Mouse (Mus musculus) limb, embryonic 14.5 days (tissue): ENCODE data around the gene Prdm8. TPM values are rescaled to one million over a fixed set of nuclear protein-coding genes. Genes with fewer than 3 reads are reported as not detected.
A peak's percentile ranks its signal among the peaks of the same experiment; 100 is the strongest.

Experiments used
- ATAC-seq: fragments of 200-750 bp; cut with Nextera tagmentation; 2 replicates; pipeline ENCODE4 v1.8.0; 2017; ENCODE audit warnings: low read depth, moderate number of reproducible peaks, moderate TSS enrichment; ENCODE audit not compliant: low FRiP score
- DNase-seq: peaks from one replicate; pipeline ENCODE4 v3.0.0-alpha.2; 2015; ENCODE audit warnings: low spot score
- H3K27ac ChIP-seq: fragments of 300-500 bp; sonication (generic); replicated peaks from 2 replicates; pipeline ENCODE4 v1.5.1; 2014; ENCODE audit warnings: low read depth, mild to moderate bottlenecking, low read length, moderate library complexity, mixed read lengths
- H3K27me3 ChIP-seq: fragments of 300-500 bp; sonication (generic); 2 replicates; pipeline ENCODE4 v1.6.1; 2014; ENCODE audit warnings: low read length, mixed read lengths; ENCODE audit not compliant: control insufficient read depth, insufficient read depth
- H3K36me3 ChIP-seq: fragments of 300-500 bp; sonication (generic); 2 replicates; pipeline ENCODE4 v1.6.1; 2014; ENCODE audit warnings: mild to moderate bottlenecking, low read length, moderate library complexity, mixed read lengths; ENCODE audit not compliant: control insufficient read depth, insufficient read depth
- H3K4me1 ChIP-seq: fragments of 300-500 bp; sonication (generic); 2 replicates; pipeline ENCODE4 v1.6.1; 2014; ENCODE audit warnings: antibody characterized with exemption, low read length, mixed read lengths; ENCODE audit not compliant: control insufficient read depth, insufficient read depth
- H3K4me2 ChIP-seq: fragments of 300-500 bp; sonication (generic); replicated peaks from 2 replicates; pipeline ENCODE4 v1.6.1; 2014; ENCODE audit warnings: low read depth, mild to moderate bottlenecking, low read length, moderate library complexity; ENCODE audit not compliant: severe bottlenecking
- H3K4me3 ChIP-seq: fragments of 300-500 bp; sonication (generic); replicated peaks from 2 replicates; pipeline ENCODE4 v1.5.1; 2014; ENCODE audit warnings: low read length
- H3K9ac ChIP-seq: fragments of 300-500 bp; sonication (generic); 2 replicates; pipeline ENCODE4 v1.6.1; 2014; ENCODE audit warnings: mild to moderate bottlenecking, low read depth, low read length, moderate library complexity; ENCODE audit not compliant: severe bottlenecking
- H3K9me3 ChIP-seq: fragments of 300-500 bp; sonication (generic); 2 replicates; pipeline ENCODE4 v1.6.1; 2016; ENCODE audit warnings: low read length; ENCODE audit not compliant: control insufficient read depth
- POLR2A ChIP-seq: fragments of 200-500 bp; IDR thresholded peaks from 2 replicates; pipeline ENCODE4 v1.8.0; 2012; ENCODE audit warnings: inconsistent platforms, mild to moderate bottlenecking, moderate library complexity, borderline replicate concordance; ENCODE audit not compliant: insufficient read depth, insufficient read length; ENCODE audit errors: extremely low read depth
- WGBS: fragments of 180-500 bp; shearing (Covaris S2); extraction: QIAGEN DNeasy Blood & Tissue Kit; methylation state at CpG from one replicate; pipeline ENCODE4 v1.1.7; 2014; 5-methylcytosine and 5-hydroxymethylcytosine counted together
- polyA plus RNA-seq, 2 experiments: library from polyadenylated mRNA; depleted of rRNA in 1 of 2; stranded (reverse) in 1 of 2; unstranded in 1 of 2; fragments of >200 nt; fragmentation: Nextera tagmentation in 1 of 2; extraction: Ambion mirVana in 1 of 2; gene quantifications; 2 replicates each; pipeline versions ENCODE4 v1.2.1 to v1.2.3; 2012 to 2014

Gene Prdm8
- polyA plus RNA-seq, 2 experiments, result 0.58 to 1.7 TPM

DNA sequence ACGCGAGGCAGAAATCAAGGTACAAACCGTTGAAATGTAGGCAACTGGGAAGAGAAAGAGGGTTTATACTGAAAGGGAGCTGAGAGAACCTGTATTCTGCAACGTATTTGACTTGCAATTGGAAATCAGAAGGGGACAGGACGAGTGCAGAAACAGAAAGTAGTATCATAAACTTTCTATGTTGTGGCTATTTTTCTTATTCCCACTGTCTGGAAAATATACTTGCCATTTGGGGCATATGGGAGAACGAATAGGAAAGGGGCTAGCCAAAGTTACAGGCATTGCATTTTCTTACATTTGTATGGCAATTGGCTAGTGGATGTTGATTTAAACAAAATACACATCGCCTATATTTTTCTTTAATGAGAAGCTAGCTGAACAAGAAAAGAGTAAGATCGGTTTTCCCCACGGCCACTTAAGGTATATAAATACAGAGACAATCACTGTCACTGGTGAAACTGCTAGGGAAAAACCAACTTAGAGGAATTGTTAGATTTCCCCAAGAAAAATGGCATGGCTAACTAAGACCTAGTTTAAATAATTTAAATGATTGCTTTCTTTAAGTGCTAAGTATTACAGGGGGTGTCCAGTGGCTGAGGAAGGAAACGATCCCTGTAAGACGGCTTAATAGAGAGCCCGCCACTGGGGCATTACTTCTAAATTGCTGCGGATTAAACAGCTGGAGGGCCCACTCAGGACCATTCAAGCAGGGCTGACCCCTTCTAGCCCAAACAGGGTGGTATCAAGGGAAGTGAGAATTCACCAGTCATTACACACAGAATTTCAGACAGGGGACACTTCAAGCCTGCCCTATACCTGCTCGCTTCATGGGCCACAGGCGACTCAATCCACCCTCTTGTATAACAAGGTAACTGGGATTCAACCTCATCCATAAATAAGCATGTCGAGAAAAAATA, 14.9 kb downstream of the Prdm8 start:
- peaks cover 95% of the 10 kb centered on the region for H3K27me3 ChIP-seq
- no peaks in the 10 kb centered on the region for H3K9me3 ChIP-seq
- TF ChIP-seq POLR2A, result no peak
- no peak overlapping the region for H3K27ac ChIP-seq
- DNase-seq (no peak), ATAC-seq (no peak)
- 4% methylated on average over 16 of the region's 16 CpGs for WGBS
- H3K4me2 ChIP-seq, result no peak overlapping the region
- no peak overlapping the region for H3K9ac ChIP-seq
- H3K4me3 ChIP-seq, result no peak overlapping the region
- H3K4me1 ChIP-seq, result peaks cover 2% of the 10 kb centered on the region; the same call in 1 of the 2 replicates
- H3K36me3 ChIP-seq, result no peaks in the 10 kb centered on the region

DNA sequence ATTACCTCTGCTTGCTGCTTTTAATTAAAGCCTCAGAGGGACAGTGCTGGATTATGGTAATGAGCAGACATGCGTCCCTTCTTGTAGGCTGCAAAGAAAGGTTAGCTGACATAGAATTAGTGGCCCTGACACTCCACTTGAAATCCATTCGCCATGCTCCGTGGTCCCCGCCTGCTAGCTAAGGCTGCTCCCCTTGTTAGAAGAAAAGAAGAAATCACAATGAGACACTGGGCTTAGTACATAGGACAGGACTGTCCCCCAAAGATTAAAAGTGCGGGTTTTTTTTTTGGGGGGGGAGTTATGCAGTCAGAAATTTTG, 15.6 kb downstream of the Prdm8 start:
- no peak overlapping the region for H3K4me3 ChIP-seq
- H3K4me1 ChIP-seq, result peaks cover 2% of the 10 kb centered on the region; the same call in 1 of the 2 replicates
- no peak for TF ChIP-seq POLR2A
- H3K9ac ChIP-seq, result no peak overlapping the region
- no peaks in the 10 kb centered on the region for H3K9me3 ChIP-seq
- H3K36me3 ChIP-seq, result no peaks in the 10 kb centered on the region
- H3K27me3 ChIP-seq, result peaks cover 98% of the 10 kb centered on the region
- no peak overlapping the region for H3K27ac ChIP-seq
- DNase-seq, result no peak
- no peak for ATAC-seq
- WGBS, result 3% methylated on average over 5 of the region's 5 CpGs
- H3K4me2 ChIP-seq, result no peak overlapping the region

DNA sequence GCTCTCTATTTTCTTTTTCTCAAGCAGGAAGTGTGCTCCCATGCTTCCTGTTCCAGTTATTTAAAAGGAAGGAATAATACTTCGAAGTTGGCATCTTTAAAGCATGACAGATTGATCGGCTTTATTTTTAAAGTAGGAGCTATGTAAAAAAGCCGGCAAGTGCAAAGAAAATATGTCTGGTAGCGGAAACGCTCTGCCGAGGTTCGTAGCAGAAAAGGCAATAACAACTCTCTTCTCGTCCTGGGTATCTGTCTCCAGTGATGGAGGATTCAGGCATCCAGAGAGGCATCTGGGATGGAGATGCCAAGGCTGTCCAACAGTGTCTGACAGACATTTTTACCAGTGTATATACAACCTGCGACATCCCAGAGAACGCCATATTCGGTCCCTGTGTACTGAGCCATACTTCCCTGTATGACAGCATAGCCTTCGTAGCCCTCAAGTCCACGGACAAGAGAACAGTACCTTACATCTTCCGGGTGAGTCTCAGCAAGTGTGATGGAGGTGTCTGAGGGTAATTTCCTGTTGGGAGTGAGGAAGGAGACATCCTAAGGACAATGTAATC, 16.1 kb downstream of the Prdm8 start:
- peak overlapping the region; percentile 5; the same call in 1 of the 2 replicates for H3K4me3 ChIP-seq
- 4% methylated on average over 14 of the region's 14 CpGs for WGBS
- H3K36me3 ChIP-seq, result no peaks in the 10 kb centered on the region
- ATAC-seq (no peak), DNase-seq (no peak)
- no peak overlapping the region for H3K27ac ChIP-seq
- H3K9me3 ChIP-seq, result no peaks in the 10 kb centered on the region
- no peak overlapping the region for H3K9ac ChIP-seq
- peaks cover 2% of the 10 kb centered on the region; the same call in 1 of the 2 replicates for H3K4me1 ChIP-seq
- peak overlapping the region; percentile 15; the same call in 1 of the 2 replicates for H3K4me2 ChIP-seq
- peaks cover 98% of the 10 kb centered on the region for H3K27me3 ChIP-seq
- no peak for TF ChIP-seq POLR2A

DNA sequence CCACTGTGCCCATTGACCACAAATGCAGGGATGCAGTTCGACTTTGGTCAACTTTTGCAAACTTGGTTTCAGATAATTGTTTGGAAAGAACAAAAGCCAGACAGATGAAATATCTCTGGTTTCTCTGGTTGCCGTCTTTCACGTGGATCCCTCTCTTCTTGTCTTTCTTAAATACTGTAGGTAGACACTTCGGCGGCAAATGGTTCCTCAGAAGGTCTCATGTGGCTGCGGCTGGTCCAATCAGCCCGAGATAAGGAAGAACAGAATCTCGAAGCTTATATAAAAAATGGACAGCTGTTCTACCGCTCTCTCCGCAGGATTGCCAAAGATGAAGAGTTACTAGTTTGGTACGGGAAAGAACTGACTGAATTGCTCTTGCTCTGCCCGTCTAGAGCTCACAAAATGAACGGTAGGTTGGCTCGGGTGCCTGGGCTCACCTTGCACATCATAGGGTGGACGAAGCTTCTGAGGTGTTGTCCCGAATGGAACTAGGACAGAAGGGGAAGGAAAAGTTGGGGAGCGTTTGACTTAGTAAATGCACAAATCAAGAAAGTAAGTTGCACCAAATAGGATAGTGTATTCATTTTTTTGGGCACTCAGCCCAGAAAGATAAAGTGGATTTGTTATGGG, 17.4 kb downstream of the Prdm8 start:
- Histone ChIP-seq H3K4me2 (no peak overlapping the region), H3K4me3 (no peak overlapping the region), H3K9ac (no peak overlapping the region), H3K27me3 (peaks cover 97% of the 10 kb centered on the region), H3K36me3 (no peaks in the 10 kb centered on the region), H3K4me1 (peaks cover 5% of the 10 kb centered on the region; the same call in 1 of the 2 replicates), H3K9me3 (no peaks in the 10 kb centered on the region), H3K27ac (no peak overlapping the region)
- DNase-seq (no peak), ATAC-seq (no peak)
- no peak for TF ChIP-seq POLR2A
- 4% methylated on average over 17 of the region's 17 CpGs for WGBS
